Mouse (Mus musculus) ES-Bruce4 (cell line): ENCODE measurements at regions not wholly inside any gene's neighbourhood (a gene's known extent, or its start where the extent isn't known, plus 50 kb on each side); places are given as distances from the start of the nearest gene placed in this dataset.

Experiments used
- CTCF ChIP-seq: IDR thresholded peaks from one replicate; pipeline ENCODE4 v1.8.1; 2011; ENCODE audit warnings: low read depth, low read length
- EP300 ChIP-seq: IDR thresholded peaks from 2 replicates; pipeline ENCODE4 v1.6.1; 2011; ENCODE audit warnings: low read depth, low read length; ENCODE audit not compliant: insufficient read depth
- POLR2A ChIP-seq: IDR thresholded peaks from one replicate; pipeline ENCODE4 v1.8.1; 2011; ENCODE audit warnings: low read length; ENCODE audit not compliant: insufficient read depth

DNA sequence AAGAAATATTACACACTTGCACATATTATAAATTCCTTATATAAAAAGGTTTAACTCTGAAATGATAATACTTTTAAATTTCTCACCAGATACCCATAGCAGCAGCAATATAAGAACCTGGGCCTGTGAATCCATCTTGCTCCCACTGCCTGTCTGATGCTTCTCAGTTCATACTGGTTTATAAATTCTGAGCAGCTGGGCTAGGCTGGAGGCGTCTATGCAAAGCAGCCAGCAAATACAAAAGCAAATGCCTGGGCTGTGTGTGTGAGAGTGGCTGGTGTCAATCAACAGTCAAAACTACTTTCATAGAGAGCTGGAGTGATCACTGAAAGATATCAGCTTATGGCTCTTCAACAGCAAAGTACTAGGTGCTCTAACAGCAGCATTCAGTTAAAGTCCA, 476.7 kb downstream of the Rpia start:
- TF ChIP-seq POLR2A: no peak
- no peak for TF ChIP-seq EP300
- TF ChIP-seq CTCF: no peak
